Mouse (Mus musculus) hindbrain, embryonic 14.5 days (tissue): ENCODE data around the gene Atrnl1. TPM values are rescaled to one million over a fixed set of nuclear protein-coding genes. Genes with fewer than 3 reads are reported as not detected.

Experiments used
- ATAC-seq: fragments of 200-750 bp; cut with Nextera tagmentation; 2 replicates; pipeline ENCODE4 v1.8.0; 2017; ENCODE audit warnings: moderate number of reproducible peaks, mild to moderate bottlenecking, moderate TSS enrichment, moderate library complexity; ENCODE audit not compliant: low FRiP score
- DNase-seq: peaks from one replicate; pipeline ENCODE4 v3.0.0-alpha.2; 2015; ENCODE audit warnings: low spot score
- H3K27ac ChIP-seq: fragments of 300-500 bp; sonication (generic); 2 replicates; pipeline ENCODE4 v1.5.1; 2014; ENCODE audit warnings: mild to moderate bottlenecking, moderate library complexity
- H3K27me3 ChIP-seq: fragments of 300-500 bp; sonication (generic); 2 replicates; pipeline ENCODE4 v1.6.1; 2014; ENCODE audit warnings: mild to moderate bottlenecking, low read length, mixed read lengths; ENCODE audit not compliant: control insufficient read depth, insufficient read depth
- H3K36me3 ChIP-seq: fragments of 300-500 bp; sonication (generic); replicated peaks from 2 replicates; pipeline ENCODE4 v1.6.1; 2014; ENCODE audit not compliant: control insufficient read depth, insufficient read depth
- H3K4me1 ChIP-seq: fragments of 300-500 bp; sonication (generic); replicated peaks from 2 replicates; pipeline ENCODE4 v1.6.1; 2014; ENCODE audit warnings: antibody characterized with exemption, low read length, mixed read lengths; ENCODE audit not compliant: control insufficient read depth, insufficient read depth
- H3K4me2 ChIP-seq: fragments of 300-500 bp; sonication (generic); replicated peaks from 2 replicates; pipeline ENCODE4 v1.6.1; 2014; ENCODE audit warnings: mild to moderate bottlenecking, moderate library complexity
- H3K4me3 ChIP-seq: fragments of 300-500 bp; sonication (generic); replicated peaks from 2 replicates; pipeline ENCODE4 v1.5.1; 2014; ENCODE audit warnings: mild to moderate bottlenecking, low read length
- H3K9ac ChIP-seq: fragments of 300-500 bp; sonication (generic); 2 replicates; pipeline ENCODE4 v1.6.1; 2014
- H3K9me3 ChIP-seq: fragments of 300-500 bp; sonication (generic); 2 replicates; pipeline ENCODE4 v1.6.1; 2016; ENCODE audit warnings: low read length; ENCODE audit not compliant: control insufficient read depth
- WGBS: fragments of 180-500 bp; shearing (Covaris S2); extraction: QIAGEN DNeasy Blood & Tissue Kit; methylation state at CpG from one replicate; pipeline ENCODE4 v1.1.7; 2014; 5-methylcytosine and 5-hydroxymethylcytosine counted together
- polyA plus RNA-seq: library from polyadenylated mRNA; unstranded; fragments of >200 nt; fragmentation: Nextera tagmentation; extraction: Ambion mirVana; gene quantifications from 2 replicates; pipeline ENCODE4 v1.2.1, GENCODE M21; 2014

Atrnl1 gene
- polyA plus RNA-seq, 1 experiment from 2014 or later: 8.6 TPM

DNA sequence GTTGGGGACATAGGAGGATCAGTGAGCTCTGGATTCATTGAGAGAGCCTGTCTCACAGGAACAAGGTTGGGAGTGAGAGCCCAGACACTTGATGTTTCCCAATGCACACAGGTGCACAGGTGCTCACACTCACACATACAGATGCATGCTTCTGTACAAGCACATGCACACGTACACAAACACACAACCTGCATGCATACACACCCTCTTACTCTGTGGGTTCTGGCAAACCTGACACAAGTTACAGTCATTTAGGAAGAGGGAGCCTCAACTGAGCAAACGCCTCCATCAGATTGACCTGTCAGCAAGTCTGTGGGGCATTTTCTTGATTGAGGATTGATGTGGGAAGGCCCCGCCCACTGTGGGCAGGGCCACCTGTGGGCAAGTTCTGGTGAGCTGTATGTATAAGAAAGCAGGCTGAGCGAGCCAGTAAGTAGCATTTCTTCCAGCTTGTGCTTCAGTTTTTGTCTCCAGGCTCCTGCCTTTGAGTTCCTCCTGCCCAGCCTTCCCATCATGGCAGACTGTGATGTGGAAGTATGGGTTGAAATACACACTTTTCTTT, 25.5 kb upstream of the Atrnl1 start:
- no peak for DNase-seq
- peaks cover 9% of the 10 kb centered on the region; the same call in 1 of the 2 replicates for H3K4me1 ChIP-seq
- H3K9me3 ChIP-seq: no peaks in the 10 kb centered on the region
- H3K36me3 ChIP-seq: no peaks in the 10 kb centered on the region
- H3K4me3 ChIP-seq: no peak overlapping the region
- H3K4me2 ChIP-seq: no peak overlapping the region
- ATAC-seq: no peak
- H3K9ac ChIP-seq: no peak overlapping the region
- no peaks in the 10 kb centered on the region for H3K27me3 ChIP-seq
- H3K27ac ChIP-seq: no peak overlapping the region
- WGBS: 60% methylated on average over 4 of the region's 4 CpGs

DNA sequence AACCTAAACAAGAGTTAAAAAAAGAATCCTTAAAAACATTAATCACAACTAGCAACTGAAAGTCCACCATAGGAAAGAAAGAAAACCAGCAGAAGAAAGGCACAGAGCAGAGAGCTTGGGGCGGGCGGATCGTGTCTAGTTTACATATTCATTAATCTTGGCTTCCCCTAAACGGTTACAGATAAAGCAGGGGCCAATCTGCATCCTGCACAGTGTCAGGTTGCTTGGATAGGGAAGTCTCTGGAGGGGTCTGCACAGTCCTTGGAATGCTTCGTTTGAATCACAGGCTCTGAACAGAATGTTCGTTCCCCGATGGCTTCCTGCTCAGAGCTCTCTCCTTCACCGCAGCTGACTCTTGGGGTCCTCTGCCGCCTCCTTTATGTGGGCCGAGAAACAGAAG, 24.7 kb upstream of the Atrnl1 start:
- DNase-seq (no peak), ATAC-seq (no peak)
- 20% methylated on average over 10 of the region's 10 CpGs for WGBS

DNA sequence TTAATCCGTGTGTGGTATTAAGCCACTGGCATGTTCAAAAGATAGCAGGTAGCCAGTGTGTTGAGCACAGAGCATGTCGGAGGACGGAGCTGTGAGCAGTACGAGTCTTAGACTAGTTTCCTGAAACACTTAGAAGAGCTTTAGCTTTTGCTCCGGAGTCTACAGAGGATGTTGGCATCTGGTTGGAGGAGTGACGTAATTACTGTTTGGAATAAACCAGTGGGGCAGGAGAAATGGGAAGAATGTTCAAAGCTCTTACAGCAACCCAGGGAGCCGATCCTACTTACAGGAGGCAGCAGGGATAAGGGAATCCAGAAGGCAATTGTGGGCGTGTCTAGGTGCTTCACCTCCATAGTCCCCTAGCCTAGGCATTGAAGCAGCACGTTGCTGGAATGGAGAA, 21.3 kb upstream of the Atrnl1 start:
- Histone ChIP-seq H3K9ac (no peak overlapping the region), H3K27me3 (no peaks in the 10 kb centered on the region), H3K4me3 (no peak overlapping the region), H3K9me3 (no peaks in the 10 kb centered on the region), H3K36me3 (no peaks in the 10 kb centered on the region), H3K4me2 (no peak overlapping the region), H3K27ac (no peak overlapping the region), H3K4me1 (peaks cover 9% of the 10 kb centered on the region; the same call in 1 of the 2 replicates)
- whole genome bisulfite sequencing: 73% methylated on average over 9 of the region's 9 CpGs
- no peak for DNase-seq
- no peak for ATAC-seq

More for the DNA sequence above, 24.7 kb upstream of the Atrnl1 start:
- Histone ChIP-seq H3K27me3 (no peaks in the 10 kb centered on the region), H3K4me1 (peaks cover 9% of the 10 kb centered on the region; the same call in 1 of the 2 replicates), H3K9me3 (no peaks in the 10 kb centered on the region), H3K9ac (no peak overlapping the region), H3K36me3 (no peaks in the 10 kb centered on the region), H3K4me2 (no peak overlapping the region), H3K4me3 (no peak overlapping the region), H3K27ac (no peak overlapping the region)

DNA sequence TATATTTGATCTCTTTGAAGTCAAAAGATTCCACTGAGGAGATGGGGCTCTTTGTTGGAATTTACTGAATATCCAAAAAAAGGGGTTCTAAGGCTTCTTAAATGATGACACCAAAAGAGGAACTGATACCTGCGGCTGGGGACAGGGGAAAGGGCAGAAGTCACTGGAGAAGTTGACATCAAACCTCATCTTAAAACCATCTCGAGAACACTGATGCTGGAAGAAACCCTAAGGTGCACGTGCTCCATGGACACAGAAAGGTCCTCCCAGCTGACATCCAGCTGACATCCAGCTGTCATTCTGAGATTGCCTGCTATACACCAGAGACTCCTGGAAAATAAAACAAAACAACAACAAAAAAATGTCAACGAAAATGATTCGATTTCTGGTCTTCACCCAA, 19.9 kb upstream of the Atrnl1 start:
- WGBS: 87% methylated on average over 5 of the region's 5 CpGs
- no peak for ATAC-seq
- H3K4me3 ChIP-seq: no peak overlapping the region
- no peaks in the 10 kb centered on the region for H3K27me3 ChIP-seq
- H3K27ac ChIP-seq: no peak overlapping the region
- no peak for DNase-seq
- H3K9ac ChIP-seq: no peak overlapping the region
- H3K4me2 ChIP-seq: no peak overlapping the region
- no peaks in the 10 kb centered on the region for H3K9me3 ChIP-seq
- peaks cover 6% of the 10 kb centered on the region; the same call in 1 of the 2 replicates for H3K4me1 ChIP-seq
- no peaks in the 10 kb centered on the region for H3K36me3 ChIP-seq

DNA sequence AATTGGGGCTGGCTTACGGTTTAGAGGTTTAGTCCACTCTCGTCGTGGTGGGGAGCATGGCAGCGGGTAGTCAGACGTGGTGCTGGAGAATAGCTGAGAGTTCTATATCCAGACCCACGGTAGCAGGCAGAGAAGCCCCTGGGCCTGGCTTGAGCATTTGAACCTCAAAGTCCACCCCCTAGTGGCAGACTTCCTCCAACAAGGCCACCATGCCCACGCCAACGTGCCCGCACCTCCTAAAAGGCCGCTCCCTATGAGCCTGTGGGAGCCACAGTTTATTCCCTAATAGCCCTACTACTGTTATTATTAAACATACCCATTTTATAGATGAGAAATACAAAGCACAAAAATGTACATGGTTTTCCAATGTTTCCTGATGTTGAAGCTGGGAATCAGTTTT, 19.2 kb upstream of the Atrnl1 start:
- no peak for ATAC-seq
- no peaks in the 10 kb centered on the region for H3K36me3 ChIP-seq
- DNase-seq: no peak
- H3K4me1 ChIP-seq: no peaks in the 10 kb centered on the region
- no peaks in the 10 kb centered on the region for H3K27me3 ChIP-seq
- no peak overlapping the region for H3K4me2 ChIP-seq
- WGBS: 83% methylated on average over 10 of the region's 10 CpGs
- no peak overlapping the region for H3K9ac ChIP-seq
- no peak overlapping the region for H3K4me3 ChIP-seq
- H3K27ac ChIP-seq: no peak overlapping the region
- H3K9me3 ChIP-seq: no peaks in the 10 kb centered on the region

DNA sequence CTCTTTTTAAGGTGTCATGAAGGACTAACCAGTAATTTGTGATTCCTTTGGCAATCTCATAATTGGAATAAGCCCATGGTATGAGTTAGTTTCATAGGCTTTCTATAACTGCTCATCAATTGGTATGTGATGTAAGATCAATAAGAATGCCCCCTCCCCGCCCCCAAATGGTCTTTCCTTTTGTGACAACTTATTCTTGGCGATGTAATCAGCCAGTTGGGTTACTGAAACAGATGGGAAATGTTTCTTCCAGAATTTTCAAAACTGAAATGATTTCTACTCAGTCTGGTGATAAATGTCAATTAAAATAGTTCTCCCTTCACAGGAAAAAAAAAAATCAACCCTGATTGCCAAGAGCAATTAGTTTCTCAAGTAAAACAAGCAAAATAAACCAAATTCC, 18.5 kb upstream of the Atrnl1 start:
- no peak overlapping the region for H3K4me2 ChIP-seq
- H3K4me3 ChIP-seq: no peak overlapping the region
- no peak for ATAC-seq
- no peak for DNase-seq
- H3K27ac ChIP-seq: no peak overlapping the region
- WGBS: 89% methylated on average over 2 of the region's 2 CpGs
- H3K4me1 ChIP-seq: no peaks in the 10 kb centered on the region
- no peak overlapping the region for H3K9ac ChIP-seq
- H3K36me3 ChIP-seq: no peaks in the 10 kb centered on the region
- no peaks in the 10 kb centered on the region for H3K9me3 ChIP-seq
- no peaks in the 10 kb centered on the region for H3K27me3 ChIP-seq

DNA sequence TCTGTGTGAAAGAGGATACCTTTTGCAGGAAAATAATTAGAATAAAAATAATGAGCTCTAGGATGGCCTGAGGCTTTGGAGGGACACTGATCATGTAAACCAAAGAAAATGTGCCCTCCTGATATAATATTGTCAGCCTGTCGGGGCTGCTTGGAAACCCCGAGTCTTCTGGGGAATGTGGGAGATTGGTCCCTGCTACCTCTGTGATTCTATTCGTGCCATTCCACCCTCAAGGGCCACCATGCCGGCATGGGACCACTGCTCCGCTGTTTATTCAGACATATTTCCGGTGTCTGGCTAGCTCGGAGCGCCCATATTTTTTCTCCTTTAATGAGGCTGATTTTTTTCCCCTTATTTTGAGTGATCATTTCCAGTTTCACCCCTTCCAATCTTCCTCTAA, 11.7 kb upstream of the Atrnl1 start:
- Histone ChIP-seq H3K27me3 (no peaks in the 10 kb centered on the region), H3K4me1 (no peaks in the 10 kb centered on the region), H3K4me3 (no peak overlapping the region), H3K9ac (no peak overlapping the region), H3K36me3 (no peaks in the 10 kb centered on the region), H3K27ac (peak overlapping the region; percentile 6; the same call in 1 of the 2 replicates), H3K4me2 (peak overlapping the region; percentile 10; the same call in 1 of the 2 replicates), H3K9me3 (no peaks in the 10 kb centered on the region)
- ATAC-seq (no peak), DNase-seq (no peak)
- WGBS: 52% methylated on average over 8 of the region's 8 CpGs

DNA sequence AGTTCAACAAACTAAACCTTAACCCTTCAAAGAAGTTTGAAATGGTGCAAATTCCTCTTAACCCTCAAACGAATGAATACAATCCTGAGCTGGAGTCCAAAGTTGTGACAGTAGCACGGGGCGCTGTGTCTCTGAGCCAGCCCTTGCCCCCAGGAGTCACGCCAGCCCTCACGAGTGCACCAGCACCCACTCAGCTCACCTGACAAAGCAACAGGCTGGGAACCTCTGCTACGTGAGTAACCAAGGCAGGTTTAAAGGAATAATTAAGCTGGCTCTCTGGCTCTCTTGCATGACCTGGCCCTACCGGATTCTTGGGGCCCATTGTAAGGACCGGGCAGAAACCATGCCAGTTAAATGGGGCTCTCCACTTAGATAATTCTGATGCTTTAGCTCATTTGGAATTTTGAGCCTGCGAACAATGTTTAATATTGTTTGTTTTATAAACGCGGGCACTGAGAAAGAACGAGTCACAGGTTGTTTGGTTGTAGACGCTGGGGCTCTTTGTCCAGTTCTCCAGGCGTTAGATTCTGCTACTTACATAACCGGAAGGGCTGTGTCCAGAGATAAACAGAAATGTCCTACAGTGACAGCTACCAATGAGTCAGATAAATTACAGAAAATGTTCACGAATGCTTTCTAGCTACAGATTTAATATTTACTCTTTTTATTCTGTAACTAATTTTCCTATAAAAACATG, 10.5 kb upstream of the Atrnl1 start:
- Histone ChIP-seq H3K4me3 (no peak overlapping the region), H3K4me2 (no peak overlapping the region), H3K9me3 (no peaks in the 10 kb centered on the region), H3K27ac (no peak overlapping the region), H3K4me1 (no peaks in the 10 kb centered on the region), H3K36me3 (no peaks in the 10 kb centered on the region), H3K27me3 (no peaks in the 10 kb centered on the region), H3K9ac (no peak overlapping the region)
- DNase-seq: no peak
- 76% methylated on average over 16 of the region's 16 CpGs for WGBS
- ATAC-seq: no peak

DNA sequence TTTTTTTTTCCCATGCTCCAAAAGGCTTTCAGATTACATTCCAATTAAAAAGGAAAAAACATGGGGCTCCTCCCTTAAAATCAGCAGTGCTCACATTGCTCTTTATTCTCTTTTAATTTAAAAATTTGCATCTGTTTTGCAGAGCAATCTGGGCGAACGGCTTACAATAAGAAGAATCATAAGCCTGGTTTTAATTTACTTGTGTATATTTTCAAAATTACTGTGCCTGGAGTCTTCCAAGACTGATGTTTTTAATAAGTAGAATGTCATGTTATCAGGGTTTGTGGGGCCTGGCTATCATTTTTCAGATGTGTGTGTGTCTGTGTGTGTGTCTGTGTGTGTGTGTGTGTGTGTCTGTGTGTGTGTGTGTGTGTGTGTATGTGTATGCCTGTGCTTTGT, 9.9 kb upstream of the Atrnl1 start:
- H3K9me3 ChIP-seq: no peaks in the 10 kb centered on the region
- ATAC-seq (no peak), DNase-seq (no peak)
- H3K4me1 ChIP-seq: no peaks in the 10 kb centered on the region
- 71% methylated on average over 2 of the region's 2 CpGs for WGBS
- H3K27me3 ChIP-seq: no peaks in the 10 kb centered on the region
- no peak overlapping the region for H3K27ac ChIP-seq
- no peaks in the 10 kb centered on the region for H3K36me3 ChIP-seq
- no peak overlapping the region for H3K4me3 ChIP-seq
- H3K4me2 ChIP-seq: no peak overlapping the region
- no peak overlapping the region for H3K9ac ChIP-seq
